Mouse (Mus musculus) Patski (cell line): ENCODE measurements at regions not wholly inside any gene's neighbourhood (a gene's known extent, or its start where the extent isn't known, plus 50 kb on each side); places are given as distances from the start of the nearest gene placed in this dataset.
A peak's percentile ranks its signal among the peaks of the same experiment; 100 is the strongest.

Experiments
- ATAC-seq: fragments of 100-300 bp; one replicate; pipeline ENCODE4 v1.8.0; 2021
- CTCF ChIA-PET: fragments of 350-600 bp; sonication (Branson Sonifier 250); formaldehyde crosslinking; loops from one replicate; lab custom pipeline; 2022; ENCODE audit warnings: inconsistent platforms; lab: Charles Lee
- POLR2A ChIA-PET: fragments of 350-600 bp; sonication (Branson Sonifier 250); formaldehyde crosslinking; loops from one replicate; lab custom pipeline; 2022; ENCODE audit warnings: antibody characterized with exemption, inconsistent platforms; lab: Charles Lee
- DNase-seq: peaks from one replicate; pipeline ENCODE4 v3.0.0-alpha.2; 2011; ENCODE audit warnings: low read depth, low spot score
- H3K27me3 ChIP-seq: fragments of 371-371 bp; one replicate; pipeline ENCODE4 v1.5.1; 2021
- CTCF ChIP-seq: fragments of 100-300 bp; IDR thresholded peaks from one replicate; pipeline ENCODE4 v1.5.1; 2021
- in situ Hi-C: fragments of 300-500 bp; cut with MboI; formaldehyde crosslinking; loops from 3 replicates; pipeline ENCODE4 v1.11.1; 2018; ENCODE audit warnings: low pct_unique_long_range_greater_than_20kb, mixed read lengths

GRCm38 (mm10) chr11:43952151-43952550, 51.1 kb upstream of the Adra1b start:
- TF ChIP-seq CTCF, result no peak
- H3K27me3 ChIP-seq, result no peaks in the 10 kb centered on the region
- ATAC-seq, result no peak
- DNase-seq, result no peak
- POLR2A ChIA-PET, result no interaction called here
- CTCF ChIA-PET, result interaction anchor here (1.4 kb wide), 1 partner anchor 30 kb away, joined by 3 read pairs; no protein-coding TSS in a partner anchor
- in situ Hi-C loops, result no loop called here

DNA sequence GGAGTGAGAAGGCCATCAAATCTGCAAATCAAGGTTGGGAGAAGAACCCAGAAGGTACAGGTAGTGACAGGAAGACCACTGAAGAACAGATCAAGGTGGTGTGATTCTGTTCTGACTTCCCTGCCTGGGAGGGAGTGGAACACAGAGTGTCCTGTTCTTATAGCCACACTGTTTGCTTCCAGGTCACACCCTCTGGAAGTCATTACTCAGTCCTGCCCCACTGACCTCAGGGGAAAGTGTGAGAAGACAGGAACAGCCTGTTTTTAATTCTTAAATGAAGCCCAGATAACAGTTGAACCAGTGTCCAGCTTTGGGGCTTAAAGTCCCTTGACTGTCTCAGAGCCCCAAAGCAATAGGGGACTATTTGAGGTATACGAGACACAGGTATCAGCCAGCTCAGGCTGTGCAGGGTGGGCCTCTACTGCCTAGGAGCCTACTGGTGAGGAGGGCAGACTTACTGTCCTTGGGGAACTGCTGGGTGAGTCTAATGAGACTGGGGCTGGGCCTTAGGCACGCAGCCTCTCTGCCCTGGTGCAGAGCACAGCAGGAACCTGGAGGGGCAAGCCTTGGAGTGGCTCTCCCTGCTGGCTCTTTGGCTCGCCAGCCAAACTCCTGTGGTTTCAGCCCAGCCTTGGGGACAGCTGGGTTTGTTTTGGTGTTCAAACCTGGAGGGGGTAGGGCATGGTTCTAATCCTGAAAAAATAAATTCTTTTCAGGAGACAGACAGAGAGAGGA, 57.4 kb upstream of the Adra1b start:
- ChIA-PET POLR2A (no interaction called here), CTCF (interaction anchor here (1.2 kb wide), 1 partner anchor 25 kb away, joined by 3 read pairs; no protein-coding TSS in a partner anchor)
- H3K27me3 ChIP-seq, result no peaks in the 10 kb centered on the region
- DNase-seq (no peak), ATAC-seq (no peak)
- no peak for TF ChIP-seq CTCF
- in situ Hi-C loops, result no loop called here

GRCm38 (mm10) chr11:43958976-43959315, 57.9 kb upstream of the Adra1b start:
- TF ChIP-seq CTCF, result no peak
- in situ Hi-C loops, result no loop called here
- no peak for ATAC-seq
- POLR2A ChIA-PET, result no interaction called here
- CTCF ChIA-PET, result interaction anchor here (1.2 kb wide), 1 partner anchor 25 kb away, joined by 3 read pairs; no protein-coding TSS in a partner anchor
- H3K27me3 ChIP-seq, result no peaks in the 10 kb centered on the region
- DNase-seq, result no peak

DNA sequence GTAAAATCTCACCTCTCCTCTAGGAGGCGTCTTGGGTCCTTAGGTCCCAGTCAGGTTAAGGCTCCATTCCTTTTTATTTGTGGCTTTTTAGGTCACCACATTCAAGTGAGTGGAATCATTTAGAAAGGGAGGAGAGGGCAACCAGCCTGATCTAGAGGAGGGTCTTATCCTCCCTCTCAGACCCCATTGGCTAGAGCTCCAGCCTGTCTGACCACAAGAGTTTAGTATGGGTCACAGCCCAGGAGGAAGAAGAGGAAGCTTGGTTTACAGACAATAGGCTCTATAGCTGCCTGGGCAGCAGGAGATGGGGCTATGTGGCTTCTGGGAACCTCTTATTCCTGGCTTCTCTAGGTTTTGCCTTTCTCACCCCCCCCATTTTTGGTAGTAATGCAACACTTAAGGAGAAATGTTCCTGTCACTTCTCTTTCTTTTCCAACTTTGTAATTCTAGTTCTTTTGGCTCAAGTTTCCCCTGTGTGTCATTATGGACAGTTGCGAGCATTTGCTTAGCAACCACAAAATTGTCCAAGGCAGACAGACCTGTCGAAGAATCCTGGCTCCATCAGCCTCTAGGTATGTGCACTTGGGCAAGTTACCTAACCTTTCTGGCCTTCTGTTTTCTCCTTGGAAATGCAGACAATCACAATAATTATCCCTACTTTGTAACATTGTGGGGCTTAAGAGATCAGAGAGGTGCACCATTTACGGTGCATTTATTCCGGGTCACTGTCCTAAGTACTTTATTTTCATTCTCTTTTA, 59.5 kb upstream of the Adra1b start:
- DNase-seq (peak; percentile 50), ATAC-seq (peak; percentile 51)
- CTCF ChIA-PET, result interaction anchor here (0.8 kb wide), 1 partner anchor 22 kb away, joined by 4 read pairs; no protein-coding TSS in a partner anchor
- POLR2A ChIA-PET, result no interaction called here
- TF ChIP-seq CTCF, result peak; percentile 41
- H3K27me3 ChIP-seq, result no peaks in the 10 kb centered on the region
- in situ Hi-C loops, result no loop called here

GRCm38 (mm10) chr11:43961398-43962070, 60.5 kb upstream of the Adra1b start:
- in situ Hi-C loops, result no loop called here
- no peak for ATAC-seq
- no peak for DNase-seq

GRCm38 (mm10) chr11:43967764-43968163, 66.8 kb upstream of the Adra1b start:
- ChIA-PET POLR2A (no interaction called here), CTCF (no interaction called here)
- in situ Hi-C loops, result no loop called here
- TF ChIP-seq CTCF, result no peak
- no peak for DNase-seq
- no peak for ATAC-seq
- H3K27me3 ChIP-seq, result no peaks in the 10 kb centered on the region

More at GRCm38 (mm10) chr11:43961398-43962070, 60.5 kb upstream of the Adra1b start:
- ChIA-PET POLR2A (no interaction called here), CTCF (no interaction called here)
- TF ChIP-seq CTCF, result no peak
- no peaks in the 10 kb centered on the region for H3K27me3 ChIP-seq

GRCm38 (mm10) chr11:43971886-43972285, 70.9 kb upstream of the Adra1b start:
- no peaks in the 10 kb centered on the region for H3K27me3 ChIP-seq
- ChIA-PET CTCF (interaction anchor here (1.0 to 1.3 kb wide), 2 partner anchors 10 to 37 kb away, joined by 3 read pairs; no protein-coding TSS in a partner anchor), POLR2A (no interaction called here)
- TF ChIP-seq CTCF, result no peak
- in situ Hi-C loops, result no loop called here
- DNase-seq, result no peak
- ATAC-seq, result no peak

GRCm38 (mm10) chr11:43976024-43976423, 75.0 kb upstream of the Adra1b start:
- no peak for DNase-seq
- in situ Hi-C loops, result no loop called here
- no peak for TF ChIP-seq CTCF
- H3K27me3 ChIP-seq, result no peaks in the 10 kb centered on the region
- ATAC-seq, result no peak
- ChIA-PET CTCF (no interaction called here), POLR2A (no interaction called here)

DNA sequence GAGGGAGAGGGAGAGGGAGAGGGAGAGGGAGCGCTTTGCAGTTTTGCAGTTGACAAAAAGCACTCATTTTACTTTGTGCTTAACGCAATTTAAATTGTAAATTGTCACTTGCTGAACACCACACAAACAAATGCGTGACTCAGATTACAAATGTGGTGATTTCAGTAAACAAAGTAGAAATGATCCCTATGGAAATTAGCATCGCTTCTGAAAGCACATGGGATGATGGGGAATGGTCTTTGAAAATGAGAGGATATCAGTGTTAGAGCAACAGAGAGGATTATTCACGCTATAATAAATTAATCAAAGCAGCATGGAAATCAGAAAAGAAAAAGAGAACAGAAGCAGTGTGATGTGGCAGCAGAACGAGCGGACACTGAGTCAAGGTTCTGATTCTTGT, 78.4 kb upstream of the Adra1b start:
- ChIA-PET CTCF (no interaction called here), POLR2A (no interaction called here)
- no peak for DNase-seq
- ATAC-seq, result no peak
- in situ Hi-C loops, result no loop called here
- no peak for TF ChIP-seq CTCF
- no peaks in the 10 kb centered on the region for H3K27me3 ChIP-seq

- no peak for TF ChIP-seq CTCF
- in situ Hi-C loops, result no loop called here
- DNase-seq (no peak), ATAC-seq (no peak)
- ChIA-PET CTCF (no interaction called here), POLR2A (no interaction called here)
- H3K27me3 ChIP-seq, result no peaks in the 10 kb centered on the region
Observed at GRCm38 (mm10) chr11:43980444-43980843, 79.4 kb upstream of the Adra1b start.
